Mouse (Mus musculus) urinary bladder, postnatal 14 days (tissue): ENCODE measurements around the gene Ctsq.
"Not testable (repeated sequence)": the region's sequence is repeated elsewhere in the genome, so short reads cannot be mapped to it uniquely, and the experiment has no call there.

Source experiments
- DNase-seq: peaks from one replicate; pipeline ENCODE4 v3.0.0; 2021; ENCODE audit warnings: low spot score

The Ctsq gene

GRCm38 (mm10) chr13:61040531-61040930 lies at the start of gene Ctsq:
Ctsq (minus strand) TSS chr13:61040631.
- DNase-seq: no peak

GRCm38 (mm10) chr13:61022785-61023184 lies 17.6 kb downstream of the Ctsq start:
- DNase-seq: no peak

- DNase-seq: no peak
These were observed 18.6 kb downstream of the Ctsq start for GRCm38 (mm10) chr13:61021844-61022243.

- no peak for DNase-seq
These were observed 30.3 kb downstream of the Ctsq start for GRCm38 (mm10) chr13:61010171-61010570.

DNA sequence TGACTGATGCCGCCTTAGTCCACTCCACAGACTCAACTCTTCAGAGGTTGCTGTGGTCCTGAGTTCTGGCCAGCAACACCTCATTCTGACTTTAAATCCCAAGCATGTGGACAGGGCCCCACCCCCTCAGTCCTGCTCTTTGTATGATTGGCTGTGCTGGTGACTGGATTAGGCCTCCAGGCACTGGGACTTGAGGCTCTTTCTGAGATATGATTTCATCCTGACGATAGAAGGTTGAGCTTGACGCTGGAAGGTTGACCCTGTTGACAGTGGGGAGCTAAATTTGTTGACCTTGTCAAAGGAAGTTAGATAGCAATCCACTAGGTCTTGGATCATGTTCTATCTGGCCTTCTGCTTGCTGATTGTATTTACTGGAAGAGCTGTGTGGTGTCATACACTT lies 34.6 kb downstream of the Ctsq start, which contains the start of gene Ctsj:
TSS of gene Ctsj (minus strand) at position 101 of the 400 bp plus-strand sequence.
- no peak for DNase-seq

- no peak for DNase-seq
These were observed 42.8 kb downstream of the Ctsq start for GRCm38 (mm10) chr13:60997600-60997999.

GRCm38 (mm10) chr13:60986915-60987314 lies 53.5 kb downstream of the Ctsq start:
- DNase-seq: not testable (repeated sequence)
